Mouse (Mus musculus) stomach, postnatal 0 days (tissue): Measurements from ENCODE around the gene Syap1.

ENCODE experiments used
- CTCF ChIP-seq: IDR thresholded peaks from 2 replicates; pipeline ENCODE4 v1.5.1; 2016; ENCODE audit warnings: antibody characterized with exemption, low read depth, mild to moderate bottlenecking, moderate library complexity
- EP300 ChIP-seq: optimal IDR thresholded peaks from 2 replicates; pipeline ENCODE3; 2016; ENCODE audit warnings: antibody characterized with exemption

DNA sequence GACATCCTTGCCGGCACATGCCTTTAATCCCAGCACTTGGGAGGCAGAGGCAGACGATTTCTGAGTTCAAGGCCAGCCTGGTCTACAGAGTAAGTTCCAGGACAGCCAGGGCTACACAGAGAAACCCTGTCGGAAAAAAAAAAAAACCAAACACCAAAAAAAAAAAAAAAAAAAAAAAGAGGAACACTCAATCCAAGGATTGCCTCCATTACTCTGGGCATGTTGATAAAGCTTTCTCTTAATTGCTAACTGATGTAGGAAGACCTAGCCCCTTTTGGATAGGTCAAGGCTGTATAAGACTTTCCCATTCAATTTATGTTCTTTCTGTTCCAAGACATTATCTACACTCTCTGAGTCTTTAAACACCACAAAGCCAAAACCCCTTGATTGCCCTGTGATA lies 42.7 kb downstream of the Syap1 start:
- TF ChIP-seq CTCF: no peak
- TF ChIP-seq EP300: no peak
